Comparison of ENCODE assay signal across 10 mouse cellular contexts in genomic region chr14:33808593-33809265, GRCm38 (mm10).
DNase-seq lines count a peak whose midpoint lies in the region; ATAC-seq lines count a peak whose summit lies in the region.
"Had no signal": no experiment of that assay in that cellular context is flagged by ENCODE, and none has a peak within 500 bp of the region (broad histone marks: within the 10 kb centered on the region; RNA-seq: fewer than 3 reads in every experiment).

No protein-coding gene starts in this region.

- no peak overlapping the region for H3K9ac ChIP-seq in embryonic facial prominence, embryonic 13.5 days
- no peak overlapping the region for H3K9ac ChIP-seq in intestine, embryonic 15.5 days
- no peak overlapping the region for H3K9ac ChIP-seq in liver, embryonic 12.5 days
- H3K9ac ChIP-seq: neural tube, embryonic 12.5 days had no signal

- DNase-seq in adrenal gland, postnatal 14 days: peak; percentile 37
- DNase-seq in spleen, adult 18-20 months: no peak
- DNase-seq in cerebellum, postnatal 4 days (ENCODE audit: low spot score in 2 of 2): no peak
- DNase-seq in adipocyte (ENCODE audit: low spot score): no peak
- DNase-seq in right cerebral cortex, postnatal 14 days: no peak

- H3K4me1 ChIP-seq in embryonic facial prominence, embryonic 13.5 days: peaks cover 33% of the 10 kb centered on the region
- peaks cover 27% of the 10 kb centered on the region for H3K4me1 ChIP-seq in intestine, embryonic 15.5 days (replicated peaks)
- no peaks in the 10 kb centered on the region for H3K4me1 ChIP-seq in liver, embryonic 12.5 days

- H3K4me2 ChIP-seq in embryonic facial prominence, embryonic 13.5 days: no peak overlapping the region
- 0 out of 2 replicates have a peak overlapping the region, but pooled peaks have one; percentile 31 for H3K4me2 ChIP-seq in intestine, embryonic 15.5 days (replicated peaks)
- H3K4me2 ChIP-seq in liver, embryonic 12.5 days: no peak overlapping the region
- H3K4me2 ChIP-seq: neural tube, embryonic 12.5 days had no signal

- WGBS in embryonic facial prominence, embryonic 13.5 days: 28% methylated on average over 11 of the region's 11 CpGs
- 10% methylated on average over 11 of the region's 11 CpGs for WGBS in intestine, embryonic 15.5 days
- 41% methylated on average over 11 of the region's 11 CpGs for WGBS in liver, embryonic 12.5 days (ENCODE audit: insufficient replicate concordance)

- H3K27me3 ChIP-seq in embryonic facial prominence, embryonic 13.5 days: no peaks in the 10 kb centered on the region
- no peaks in the 10 kb centered on the region for H3K27me3 ChIP-seq in intestine, embryonic 15.5 days (replicated peaks)
- H3K27me3 ChIP-seq in liver, embryonic 12.5 days (replicated peaks): no peaks in the 10 kb centered on the region
- H3K27me3 ChIP-seq: neural tube, embryonic 12.5 days had no signal

- no peaks in the 10 kb centered on the region for H3K9me3 ChIP-seq in embryonic facial prominence, embryonic 13.5 days
- no peaks in the 10 kb centered on the region for H3K9me3 ChIP-seq in intestine, embryonic 15.5 days
- H3K9me3 ChIP-seq in liver, embryonic 12.5 days (replicated peaks): no peaks in the 10 kb centered on the region
- H3K9me3 ChIP-seq: neural tube, embryonic 12.5 days had no signal

- peak overlapping the region; percentile 34 for H3K27ac ChIP-seq in embryonic facial prominence, embryonic 13.5 days
- peak overlapping the region; percentile 79 for H3K27ac ChIP-seq in intestine, embryonic 15.5 days
- H3K27ac ChIP-seq in liver, embryonic 12.5 days: peak overlapping the region; percentile 65
- H3K27ac ChIP-seq: neural tube, embryonic 12.5 days had no signal

- H3K4me3 ChIP-seq in embryonic facial prominence, embryonic 13.5 days: no peak overlapping the region
- no peak overlapping the region for H3K4me3 ChIP-seq in intestine, embryonic 15.5 days (replicated peaks)
- no peak overlapping the region for H3K4me3 ChIP-seq in liver, embryonic 12.5 days
- H3K4me3 ChIP-seq: erythroblast, embryonic 14.5 days; neural tube, embryonic 12.5 days had no signal

- no peak for ATAC-seq in embryonic facial prominence, embryonic 13.5 days (ENCODE audit: insufficient number of reproducible peaks, insufficient read depth, low FRiP score, low TSS enrichment, low read depth)
- ATAC-seq in intestine, embryonic 15.5 days: peak; percentile 80
- ATAC-seq in liver, embryonic 12.5 days: no peak

- H3K36me3 ChIP-seq in embryonic facial prominence, embryonic 13.5 days: no peaks in the 10 kb centered on the region
- H3K36me3 ChIP-seq in intestine, embryonic 15.5 days: no peaks in the 10 kb centered on the region
- no peaks in the 10 kb centered on the region for H3K36me3 ChIP-seq in liver, embryonic 12.5 days
- H3K36me3 ChIP-seq: neural tube, embryonic 12.5 days had no signal
